Mouse (Mus musculus) colon, adult 2 months (tissue): ENCODE measurements around the gene Rgs12. TPM values are rescaled to one million over a fixed set of nuclear protein-coding genes. Genes with fewer than 3 reads are reported as not detected.

Source experiments
- polyA plus RNA-seq: library from polyadenylated mRNA; depleted of rRNA; stranded (reverse); fragments of >200 nt; gene quantifications from 2 replicates; pipeline ENCODE4 v1.2.3, GENCODE M21; 2012; rRNA removed

Rgs12 gene
- polyA plus RNA-seq = 7.8 and 11.2 TPM in 2 replicates

DNA sequence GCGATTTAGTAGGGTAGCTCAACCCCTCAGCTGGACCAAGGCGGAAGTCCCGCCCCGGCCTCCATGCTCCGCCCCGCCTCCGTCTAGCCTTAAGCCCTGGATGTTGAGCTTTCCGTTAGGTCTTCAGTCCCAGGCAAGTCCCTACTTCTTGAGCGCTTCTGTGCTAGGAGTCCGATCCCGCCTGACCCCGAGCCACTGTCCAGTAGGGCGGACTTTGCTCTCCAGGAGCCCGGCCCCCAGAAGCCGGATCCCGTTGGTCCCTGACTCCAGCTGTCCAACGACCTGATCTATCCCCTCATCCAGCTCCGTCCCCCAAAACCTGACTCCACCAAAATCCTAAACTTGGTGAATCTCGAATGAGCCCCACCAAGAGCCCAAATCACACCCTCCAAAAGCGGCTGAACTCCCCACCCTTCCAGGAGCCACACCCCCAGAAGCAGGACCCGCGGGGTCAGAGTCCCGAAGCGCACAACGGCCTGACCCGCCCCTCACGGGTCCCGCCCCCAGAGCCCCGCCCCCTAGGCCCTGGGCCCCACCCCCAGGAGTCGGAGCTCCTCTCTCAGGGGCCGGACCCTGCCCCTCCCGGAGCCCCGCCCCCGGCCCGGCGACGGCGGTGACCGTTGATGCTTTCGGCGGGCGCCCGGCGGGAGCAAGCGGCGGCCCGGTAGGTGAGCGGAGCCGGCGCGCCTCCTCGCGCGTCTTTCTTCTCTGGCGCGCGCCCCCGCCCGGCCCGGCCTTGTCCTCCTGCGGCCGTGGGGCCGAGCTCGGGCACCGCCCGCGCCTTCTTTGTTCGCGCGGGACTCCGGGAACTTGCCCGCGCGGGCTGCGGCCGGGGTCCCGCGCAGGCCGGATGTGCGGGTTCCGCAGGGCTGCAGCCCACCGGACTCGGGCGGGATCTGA, at the start of gene Rgs12:
Gene Rgs12 (plus strand): TSS at position 585 of the 900 bp plus-strand sequence.

GRCm38 (mm10) chr5:34907910-34908725, 41.1 kb upstream of the Rgs12 start, which contains the start of gene Msantd1:
Gene Msantd1, plus strand, starts transcription at chr5:34908012.

DNA sequence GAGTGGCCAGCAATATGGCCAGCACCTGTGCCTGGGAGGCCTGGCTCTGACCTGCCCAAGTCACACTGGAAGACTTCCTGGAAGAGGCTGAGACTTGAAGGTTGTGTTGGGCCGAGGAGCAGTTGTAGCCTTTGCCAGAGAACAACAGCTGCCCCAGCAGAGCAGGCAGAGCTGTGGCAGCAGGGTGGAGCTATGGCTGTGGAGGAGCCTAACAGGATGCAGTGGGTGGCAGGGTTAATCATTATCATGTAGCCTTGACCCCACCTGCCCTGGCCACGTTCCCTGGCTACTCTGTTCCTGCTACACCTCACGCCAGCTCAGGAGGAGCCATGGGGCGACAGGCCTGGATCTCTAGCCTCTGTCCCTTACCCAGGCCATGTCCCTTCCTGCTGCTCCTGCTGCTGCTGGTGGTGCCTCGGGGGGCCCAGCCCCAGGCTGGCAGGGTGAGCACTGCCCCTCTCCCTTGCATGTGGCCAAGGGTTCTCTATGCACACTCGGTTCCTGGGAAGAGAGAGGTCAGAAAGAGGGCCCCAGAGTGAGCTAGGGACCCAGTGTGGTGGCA, 92.1 kb downstream of the Rgs12 start, which contains the start of gene Hgfac:
Gene Hgfac (plus strand): TSS at position 242 of the 562 bp plus-strand sequence.

GRCm38 (mm10) chr5:35056604-35057432, 107.6 kb downstream of the Rgs12 start, which contains the start of gene Dok7:
Gene Dok7, plus strand, starts transcription at chr5:35056766.

Other genes starting within 250 kb of the Rgs12 start
- gene Htt, start 187.7 kb upstream of the Rgs12 start, polyA plus RNA-seq = 9.9 and 10.7 TPM in 2 replicates
- 6.2 and 8.0 TPM in 2 replicates for gene Msantd1, start 41.4 kb upstream of the Rgs12 start, polyA plus RNA-seq
- 870 and 897 TPM in 2 replicates for gene Hgfac, start 92.1 kb downstream of the Rgs12 start, polyA plus RNA-seq
- gene Dok7, start 107.3 kb downstream of the Rgs12 start, polyA plus RNA-seq = 9.2 and 9.5 TPM in 2 replicates
- 25.9 and 29.8 TPM in 2 replicates for gene Lrpap1, start 156.3 kb downstream of the Rgs12 start, polyA plus RNA-seq